Mouse (Mus musculus) liver, postnatal 0 days (tissue): ENCODE results near the gene Casp12.

Experiments used
- CTCF ChIP-seq: sonication (generic); IDR thresholded peaks from 2 replicates; pipeline ENCODE4 v1.5.1; 2016; ENCODE audit warnings: antibody characterized with exemption, low read depth
- EP300 ChIP-seq: IDR thresholded peaks from 2 replicates; pipeline ENCODE4 v1.6.1; 2016; ENCODE audit warnings: antibody characterized with exemption, low read depth, mild to moderate bottlenecking

DNA sequence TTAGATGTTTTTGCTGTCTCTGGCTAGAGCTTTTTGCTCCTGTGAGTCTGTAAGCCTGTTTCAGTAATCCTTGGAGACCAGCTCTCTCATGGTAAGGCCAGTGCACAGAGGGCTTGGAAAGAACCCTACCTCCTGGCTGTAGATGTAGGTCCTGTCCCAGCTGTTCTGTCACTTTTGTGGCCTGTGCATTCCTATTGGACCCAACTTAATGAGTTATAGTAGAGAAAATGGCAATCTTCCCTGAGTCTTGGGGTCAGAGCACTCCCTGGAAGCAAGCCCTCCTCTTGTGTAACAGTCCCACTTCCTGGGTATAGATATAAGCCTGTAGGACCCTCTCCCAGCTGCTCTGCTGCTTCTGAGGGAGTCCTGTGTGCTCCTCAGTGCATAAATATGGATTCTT, 48.3 kb downstream of the Casp12 start:
- TF ChIP-seq CTCF (no peak), EP300 (no peak)
